Mouse (Mus musculus): ENCODE measurements around the gene Pcdh7.
"Not testable (repeated sequence)": the region's sequence is repeated elsewhere in the genome, so short reads cannot be mapped to it uniquely, and the experiment has no call there.

Gene Pcdh7

DNA sequence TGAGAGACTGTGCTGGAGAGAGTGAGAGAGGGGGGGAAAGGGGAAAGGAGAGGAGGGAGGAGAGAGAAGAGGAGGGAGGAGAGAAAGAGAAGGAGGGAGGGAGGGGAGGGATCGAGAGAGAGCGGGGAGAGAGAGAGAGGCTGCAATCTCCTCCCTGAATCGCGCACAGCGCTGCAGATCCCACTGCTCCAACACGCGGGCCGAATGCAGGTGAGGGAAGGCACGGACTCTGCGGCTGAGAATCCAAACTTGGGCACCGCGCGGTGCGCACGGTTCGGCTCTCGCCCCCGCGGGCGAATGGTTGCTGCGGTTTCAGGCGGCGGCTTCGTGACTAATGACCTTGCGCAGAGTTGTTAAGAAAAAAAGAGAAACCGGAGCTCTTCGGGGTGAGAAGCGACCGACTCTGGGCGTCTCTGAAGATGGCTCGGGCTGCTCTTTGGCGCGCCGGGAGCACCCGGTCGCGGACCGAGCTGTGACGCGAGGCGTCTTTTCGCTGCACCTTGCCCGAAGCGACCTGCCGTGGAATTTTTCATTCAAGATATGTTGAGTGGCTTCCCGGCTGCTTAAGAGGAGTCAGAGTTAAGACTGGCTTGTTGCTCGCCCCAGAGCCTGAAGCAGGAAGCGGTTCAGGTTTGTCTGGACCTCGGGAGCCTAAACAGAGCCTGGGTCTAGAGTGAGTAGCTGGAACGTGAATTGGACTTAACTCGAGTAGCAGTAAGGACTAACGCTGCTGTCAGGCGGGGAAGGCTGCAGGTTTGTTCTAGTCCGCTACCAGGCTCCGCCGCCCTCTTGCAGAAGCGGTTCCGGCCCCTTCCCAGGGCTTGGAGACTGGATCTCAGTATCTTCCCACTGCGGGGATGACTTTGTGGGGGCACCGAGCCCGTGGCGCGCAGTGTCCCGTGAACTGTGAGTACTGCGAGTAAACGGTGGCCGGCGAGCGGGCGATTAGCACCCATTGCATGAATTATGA is at the start of gene Pcdh7:
Gene Pcdh7, plus strand, starts transcription at position 62 of the 970 bp plus-strand sequence.
- DNase-seq = peak; percentile 44 to 47

DNA sequence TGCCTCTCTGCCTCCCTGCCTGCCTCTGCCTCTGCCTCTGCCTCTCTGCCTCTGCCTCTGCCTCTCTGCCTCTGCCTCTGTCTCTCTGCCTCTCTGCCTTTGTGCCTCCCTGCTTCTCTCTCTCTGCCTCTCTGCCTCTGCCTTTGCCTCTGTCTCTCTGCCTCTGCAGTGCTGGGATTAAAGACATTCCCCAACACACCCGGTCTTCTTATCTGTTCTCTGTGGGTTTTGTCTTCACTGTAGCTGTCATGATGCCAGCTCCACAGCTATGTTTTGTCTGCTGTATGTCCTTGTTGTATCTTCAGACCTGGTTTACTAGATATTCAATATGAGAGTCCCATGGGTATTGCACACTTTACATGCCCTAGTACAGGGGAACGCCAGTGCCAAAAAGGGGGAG is 40.8 kb upstream of the Pcdh7 start:
- not testable (repeated sequence) for DNase-seq

DNA sequence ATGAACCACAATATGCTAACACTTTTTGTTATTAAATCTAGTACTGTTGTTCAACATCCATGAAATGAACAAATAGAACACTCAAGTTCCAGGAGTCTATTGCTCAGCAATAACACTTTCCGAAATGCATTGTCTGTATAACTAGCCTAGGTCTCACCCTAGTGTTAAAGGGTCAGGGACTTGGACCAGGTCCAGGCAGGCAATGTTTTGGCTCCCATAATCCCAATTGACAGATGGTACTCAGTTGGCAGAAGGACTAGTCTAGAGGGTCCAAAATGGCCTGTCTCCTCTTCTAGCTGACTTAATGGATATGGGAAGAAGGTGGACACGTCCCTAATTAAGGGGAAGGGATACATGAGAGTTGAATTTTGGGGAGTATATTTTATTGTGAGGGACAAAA is 9.4 kb upstream of the Pcdh7 start:
- peak in 1 of 2 experiments; percentile 5 for DNase-seq

DNA sequence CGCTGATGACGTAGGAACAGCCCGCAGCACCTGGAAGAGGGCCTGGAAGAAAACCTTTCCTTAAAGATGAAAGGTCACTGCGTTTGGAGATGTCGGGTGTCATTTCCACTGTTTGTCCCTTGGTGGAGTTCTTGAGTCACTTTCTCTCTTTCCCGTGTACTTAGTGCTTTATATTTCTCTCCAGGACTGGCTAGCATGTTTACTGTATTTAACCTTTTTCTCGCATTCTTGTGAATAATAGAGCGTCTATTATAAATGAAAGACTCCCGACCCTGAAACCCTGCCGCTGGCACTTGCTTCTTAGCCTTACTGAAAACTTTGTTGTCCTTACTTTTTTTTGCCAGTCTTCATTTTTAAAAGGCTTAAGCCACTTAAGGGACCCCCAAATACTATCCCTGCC is 3.8 kb upstream of the Pcdh7 start:
- peak; percentile 6 to 29 for DNase-seq

DNA sequence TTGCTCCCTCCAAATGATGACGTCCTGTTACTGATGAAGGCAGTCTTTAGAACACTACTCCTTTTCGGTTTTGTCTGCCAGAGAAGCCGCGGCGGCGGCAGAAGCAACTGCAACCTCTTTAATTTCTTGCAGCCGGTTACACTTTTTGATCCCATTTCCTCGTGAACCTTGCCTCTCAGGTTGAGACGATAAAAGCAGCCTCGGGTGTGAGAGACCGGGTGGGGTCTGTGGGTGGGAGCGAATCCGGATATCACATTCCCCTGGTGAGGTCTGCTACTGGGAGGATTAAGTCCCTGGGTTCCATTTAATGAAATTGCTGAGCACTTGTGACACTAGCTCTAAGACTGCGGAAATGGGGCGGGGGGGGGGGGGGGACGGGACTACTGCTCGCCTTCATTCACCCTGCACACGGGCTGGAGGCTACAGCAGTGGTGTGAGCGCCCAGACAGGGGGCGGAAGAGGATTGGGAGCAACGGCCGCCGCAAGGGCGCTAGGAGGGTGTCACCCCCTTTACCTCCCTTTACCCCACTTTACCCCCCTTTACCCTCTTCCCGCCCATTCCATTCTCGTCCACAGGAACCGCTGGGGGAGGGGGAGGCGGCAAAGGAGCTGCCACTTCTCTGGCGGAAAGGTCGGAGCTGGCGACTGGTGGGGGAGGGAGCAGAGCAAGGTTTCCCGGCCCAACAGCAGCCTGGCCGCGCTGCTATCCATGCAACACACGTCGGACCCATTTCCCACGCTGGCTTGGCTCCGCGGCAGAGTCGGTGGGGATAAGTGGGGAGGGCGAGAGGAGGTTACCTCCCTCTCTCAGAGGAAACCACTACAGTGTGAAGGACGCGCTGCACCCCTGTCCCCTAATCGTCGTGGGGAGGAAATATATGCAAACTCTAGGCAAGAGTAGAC is 2.9 kb upstream of the Pcdh7 start:
- DNase-seq = peak; percentile 43 to 45

DNA sequence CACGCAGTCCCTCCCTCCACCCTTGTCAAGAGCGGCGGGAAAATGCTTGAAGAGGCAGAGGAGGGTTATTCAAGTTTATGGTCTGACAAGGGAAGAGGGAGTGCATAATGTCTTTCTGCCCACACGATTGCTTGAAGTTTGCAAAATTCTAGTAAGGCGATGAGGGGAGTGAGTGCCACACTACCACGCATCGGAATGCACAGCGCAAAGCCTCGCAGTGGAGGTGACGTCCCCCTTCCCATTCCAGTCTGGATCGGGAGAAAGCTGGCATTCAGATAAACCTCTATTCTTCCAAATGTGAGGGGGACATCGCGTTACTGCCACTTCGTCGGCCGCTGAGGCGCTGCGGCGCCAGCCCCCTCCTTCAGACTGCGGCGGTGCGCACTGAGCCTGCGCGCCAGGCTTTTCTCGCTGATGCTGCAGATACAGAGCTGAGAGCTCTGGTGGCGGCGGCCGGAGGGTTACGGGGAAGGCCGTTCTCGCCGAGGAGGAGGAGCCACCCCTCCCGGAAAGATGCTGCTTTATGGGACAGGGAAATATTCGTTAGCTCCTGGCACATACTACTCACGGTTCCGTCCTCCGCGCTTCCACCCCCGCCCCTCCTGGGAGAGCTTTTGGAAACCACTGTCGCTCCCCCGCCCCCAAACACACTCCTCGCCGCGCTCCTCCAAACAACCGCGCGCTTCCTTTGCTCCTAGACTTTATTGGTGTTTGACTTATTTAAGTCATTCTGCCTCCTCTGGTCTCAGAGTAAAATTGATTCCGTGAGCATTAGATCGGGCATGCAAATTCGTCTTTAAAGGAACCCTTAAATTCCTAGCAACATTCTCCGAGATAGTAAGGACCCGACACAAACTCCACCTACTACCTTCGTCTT is 2.0 kb upstream of the Pcdh7 start:
- DNase-seq = peak; percentile 73 to 74

DNA sequence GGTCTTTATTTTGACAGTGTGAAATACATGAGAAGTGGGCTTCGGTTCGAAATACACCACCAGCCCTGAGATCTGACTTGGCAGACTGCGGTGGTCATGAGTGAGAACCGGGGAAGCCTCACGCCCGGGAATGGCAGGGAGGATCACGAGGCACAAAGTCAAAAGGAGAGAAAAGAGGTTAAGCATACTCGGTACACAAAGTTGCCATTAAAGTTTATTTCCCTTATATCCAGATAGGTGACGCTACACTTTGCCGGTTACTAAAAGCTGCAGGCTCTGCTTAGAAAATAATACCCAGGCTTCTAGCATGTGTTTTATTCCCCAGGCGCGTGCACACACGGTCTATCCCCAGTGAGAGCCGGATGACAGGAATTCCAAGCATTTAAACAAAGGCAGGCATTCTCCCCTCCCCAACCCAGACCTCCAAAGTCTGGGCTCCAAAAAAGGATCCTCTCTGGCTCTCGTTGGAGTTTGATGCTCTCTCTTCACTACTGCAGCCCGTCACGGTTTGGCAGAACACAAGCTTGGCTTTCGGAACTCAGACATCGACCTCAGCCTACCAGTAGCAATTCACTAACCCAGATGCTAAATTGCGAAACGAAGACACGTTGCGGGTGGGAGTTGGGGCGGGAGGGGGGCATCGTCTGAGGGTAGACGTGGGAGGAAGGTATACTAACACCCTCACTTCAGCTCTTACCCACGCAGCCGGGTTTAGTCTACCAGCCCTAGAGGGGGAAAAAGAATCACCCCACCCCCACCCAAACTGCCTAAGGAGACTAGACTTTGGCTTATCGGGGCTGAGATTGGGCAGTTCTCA is 1.1 kb upstream of the Pcdh7 start:
- peak; percentile 13 to 32 for DNase-seq

DNA sequence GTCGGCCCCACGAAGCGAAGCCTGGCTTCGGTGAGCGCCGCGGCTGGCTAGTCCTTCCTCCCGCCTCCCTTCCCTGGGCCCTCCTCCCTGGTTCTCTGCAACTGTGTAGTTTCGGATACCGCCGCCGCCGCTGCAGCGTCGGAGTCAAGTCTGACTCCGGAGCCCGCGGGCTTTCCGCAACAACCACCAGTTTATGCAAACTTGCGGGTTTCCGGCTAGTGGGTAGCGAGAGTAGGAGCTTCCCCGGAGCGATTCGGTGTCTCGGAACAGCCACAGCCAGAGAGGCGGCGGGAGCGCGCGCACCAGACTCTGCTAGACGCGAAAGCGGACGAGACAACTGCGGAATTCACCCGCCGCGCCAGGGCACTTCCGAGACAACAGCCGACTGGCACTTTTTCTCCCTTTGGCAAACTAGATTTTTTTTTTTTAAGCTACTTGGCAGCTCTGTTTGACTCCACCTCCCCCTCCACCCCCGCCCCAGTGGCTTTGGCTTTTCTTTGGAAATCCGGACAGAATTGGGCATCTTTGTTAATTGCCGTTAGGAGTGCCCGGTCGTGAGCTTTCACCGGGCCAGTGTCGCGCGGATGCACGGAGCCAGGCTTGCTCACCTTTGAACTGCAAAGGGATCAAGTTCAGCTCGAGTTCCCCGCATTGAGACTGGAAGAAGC is 395 bp upstream of the Pcdh7 start:
- peak; percentile 37 to 46 for DNase-seq

DNA sequence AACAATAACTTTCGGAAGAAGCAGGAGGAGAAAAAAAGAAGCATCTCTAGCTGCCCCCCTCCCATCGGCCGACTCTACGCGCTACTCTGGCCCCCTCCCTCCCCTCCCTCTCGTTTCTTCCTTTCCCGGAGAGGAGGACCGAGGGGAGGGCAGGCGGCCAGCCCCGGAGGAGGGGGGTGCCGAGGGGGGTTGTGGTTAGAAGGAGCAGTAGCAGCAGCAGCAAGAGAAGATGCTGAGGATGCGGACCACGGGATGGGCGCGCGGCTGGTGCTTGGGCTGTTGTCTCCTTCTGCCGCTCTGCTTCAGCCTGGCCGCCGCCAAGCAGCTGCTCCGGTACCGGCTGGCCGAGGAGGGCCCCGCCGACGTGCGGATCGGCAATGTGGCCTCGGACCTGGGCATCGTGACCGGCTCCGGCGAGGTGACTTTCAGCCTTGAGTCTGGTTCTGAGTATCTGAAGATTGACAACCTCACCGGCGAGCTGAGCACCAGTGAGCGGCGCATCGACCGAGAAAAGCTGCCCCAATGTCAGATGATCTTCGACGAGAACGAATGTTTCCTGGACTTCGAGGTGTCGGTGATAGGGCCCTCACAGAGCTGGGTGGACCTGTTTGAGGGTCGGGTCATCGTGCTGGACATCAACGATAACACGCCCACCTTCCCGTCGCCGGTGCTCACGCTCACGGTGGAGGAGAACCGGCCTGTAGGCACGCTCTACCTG is 1.3 kb downstream of the Pcdh7 start:
- peak; percentile 38 to 39 for DNase-seq

DNA sequence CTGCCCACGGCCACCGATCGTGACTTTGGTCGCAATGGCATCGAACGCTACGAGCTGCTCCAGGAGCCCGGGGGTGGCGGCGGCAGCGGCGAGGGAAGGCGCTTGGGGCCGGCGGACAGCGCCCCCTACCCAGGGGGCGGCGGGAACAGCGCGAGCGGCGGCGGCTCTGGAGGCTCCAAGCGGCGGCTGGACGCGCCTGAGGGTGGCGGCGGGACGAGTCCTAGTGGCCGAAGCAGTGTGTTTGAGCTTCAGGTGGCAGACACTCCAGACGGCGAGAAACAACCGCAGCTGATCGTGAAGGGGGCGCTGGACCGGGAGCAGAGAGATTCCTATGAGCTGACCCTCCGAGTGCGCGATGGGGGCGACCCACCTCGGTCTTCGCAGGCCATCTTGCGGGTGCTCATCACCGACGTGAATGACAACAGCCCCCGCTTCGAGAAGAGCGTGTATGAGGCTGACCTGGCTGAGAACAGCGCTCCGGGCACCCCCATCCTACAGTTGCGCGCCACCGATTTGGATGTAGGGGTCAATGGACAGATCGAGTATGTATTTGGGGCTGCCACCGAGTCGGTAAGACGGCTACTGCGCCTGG is 1.9 kb downstream of the Pcdh7 start:
- DNase-seq = peak in 1 of 2 experiments; percentile 55

DNA sequence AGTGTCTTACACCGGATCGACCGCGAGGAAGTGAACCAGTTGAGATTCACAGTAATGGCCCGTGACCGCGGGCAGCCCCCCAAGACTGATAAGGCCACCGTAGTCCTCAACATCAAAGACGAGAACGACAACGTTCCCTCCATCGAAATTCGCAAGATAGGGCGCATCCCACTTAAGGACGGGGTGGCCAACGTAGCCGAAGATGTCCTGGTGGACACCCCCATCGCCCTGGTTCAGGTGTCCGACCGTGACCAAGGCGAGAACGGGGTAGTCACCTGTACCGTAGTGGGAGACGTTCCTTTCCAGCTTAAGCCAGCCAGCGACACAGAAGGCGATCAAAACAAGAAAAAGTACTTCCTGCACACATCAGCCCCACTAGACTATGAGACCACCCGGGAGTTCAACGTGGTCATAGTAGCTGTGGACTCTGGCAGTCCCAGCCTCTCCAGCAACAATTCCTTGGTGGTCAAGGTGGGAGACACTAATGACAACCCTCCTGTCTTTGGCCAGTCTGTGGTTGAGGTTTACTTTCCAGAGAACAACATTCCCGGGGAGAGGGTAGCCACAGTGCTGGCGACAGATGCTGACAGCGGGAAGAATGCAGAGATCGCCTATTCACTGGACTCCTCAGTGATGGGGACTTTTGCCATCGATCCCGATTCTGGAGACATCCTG is 2.6 kb downstream of the Pcdh7 start:
- peak in 1 of 2 experiments; percentile 12 for DNase-seq

DNA sequence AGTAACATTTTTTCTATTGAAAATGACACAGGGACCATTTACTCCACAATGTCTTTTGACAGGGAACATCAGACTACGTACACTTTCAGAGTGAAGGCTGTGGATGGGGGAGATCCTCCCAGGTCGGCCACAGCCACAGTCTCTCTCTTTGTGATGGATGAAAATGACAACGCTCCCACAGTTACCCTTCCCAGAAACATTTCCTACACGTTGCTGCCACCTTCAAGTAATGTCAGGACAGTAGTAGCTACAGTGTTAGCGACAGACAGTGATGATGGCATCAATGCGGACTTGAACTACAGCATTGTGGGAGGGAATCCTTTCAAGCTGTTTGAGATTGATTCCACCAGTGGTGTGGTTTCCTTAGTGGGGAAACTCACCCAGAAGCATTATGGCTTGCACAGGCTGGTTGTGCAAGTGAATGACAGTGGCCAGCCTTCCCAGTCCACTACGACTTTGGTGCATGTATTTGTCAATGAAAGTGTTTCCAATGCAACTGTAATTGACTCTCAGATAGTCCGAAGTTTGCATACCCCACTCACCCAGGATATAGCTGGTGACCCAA is 3.5 kb downstream of the Pcdh7 start:
- no peak for DNase-seq

DNA sequence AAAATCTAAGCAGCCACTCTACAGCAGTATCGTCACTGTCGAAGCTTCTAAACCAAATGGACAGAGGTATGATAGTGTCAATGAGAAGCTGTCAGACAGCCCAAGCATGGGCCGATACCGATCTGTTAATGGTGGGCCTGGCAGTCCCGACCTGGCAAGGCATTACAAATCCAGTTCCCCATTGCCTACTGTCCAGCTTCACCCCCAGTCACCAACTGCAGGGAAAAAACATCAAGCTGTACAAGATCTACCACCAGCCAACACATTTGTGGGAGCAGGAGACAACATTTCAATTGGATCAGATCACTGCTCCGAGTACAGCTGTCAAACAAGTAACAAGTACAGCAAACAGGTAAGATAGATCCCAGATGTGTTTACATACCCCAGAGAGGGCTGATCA is 4.2 kb downstream of the Pcdh7 start:
- no peak for DNase-seq

DNA sequence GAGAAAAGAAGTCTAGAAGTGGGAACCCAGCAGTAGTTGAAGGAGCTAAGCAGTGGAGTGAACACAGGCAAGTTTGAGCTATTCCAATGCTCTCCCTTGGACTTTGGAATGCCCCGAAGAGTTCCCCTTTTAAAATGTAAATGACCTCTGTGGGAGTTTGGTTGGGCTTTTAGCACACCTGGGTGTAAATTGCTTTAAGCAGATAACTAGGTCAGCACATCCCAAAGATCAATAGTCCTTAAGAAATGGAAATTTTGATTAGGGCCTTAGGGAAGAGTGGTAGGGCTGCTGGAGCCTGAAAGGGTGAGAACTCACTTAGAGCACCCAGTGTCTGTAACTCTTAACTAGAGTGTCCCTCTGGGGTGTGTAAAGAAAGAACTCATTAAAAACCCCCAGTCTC is 15.7 kb downstream of the Pcdh7 start:
- DNase-seq = no peak

DNA sequence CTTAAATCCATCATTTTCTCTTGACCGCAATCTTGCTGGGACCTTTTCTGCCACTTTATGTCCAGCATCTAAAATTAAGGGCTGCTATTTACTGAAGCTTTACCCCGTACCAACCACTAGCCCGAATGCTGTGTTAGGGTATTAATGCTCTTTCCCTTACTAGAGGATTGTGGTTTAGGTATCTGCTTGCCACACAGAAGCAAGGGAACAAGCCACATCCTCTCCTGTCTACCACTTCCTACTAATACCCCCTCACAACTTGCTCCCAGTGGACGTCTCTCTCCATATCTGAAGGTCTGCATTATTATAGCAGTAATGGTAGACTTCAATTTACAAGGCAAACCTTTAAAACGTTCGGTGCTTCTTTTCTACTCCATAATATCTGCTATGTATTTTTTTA is 18.0 kb downstream of the Pcdh7 start:
- no peak for DNase-seq

DNA sequence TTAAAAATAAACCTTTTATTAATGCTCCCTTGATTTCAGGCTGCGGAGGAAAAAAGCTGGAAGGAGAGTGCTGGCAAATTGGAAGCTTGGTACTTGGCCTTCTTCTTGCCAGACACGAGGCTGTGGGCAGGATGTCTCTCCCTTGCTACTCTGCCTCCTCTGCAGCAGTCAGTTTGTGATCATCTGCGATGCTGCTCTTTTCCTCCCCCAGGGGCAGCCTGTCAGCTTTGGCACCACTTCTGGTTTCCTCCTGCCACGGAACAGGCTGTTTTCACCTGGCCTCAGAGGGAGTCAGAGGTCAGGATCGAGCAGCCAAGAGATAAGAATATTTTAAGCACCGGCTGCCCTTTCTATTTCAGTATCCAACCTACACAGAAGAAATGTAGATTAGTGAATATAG is 25.2 kb downstream of the Pcdh7 start:
- peak; percentile 35 to 47 for DNase-seq

DNA sequence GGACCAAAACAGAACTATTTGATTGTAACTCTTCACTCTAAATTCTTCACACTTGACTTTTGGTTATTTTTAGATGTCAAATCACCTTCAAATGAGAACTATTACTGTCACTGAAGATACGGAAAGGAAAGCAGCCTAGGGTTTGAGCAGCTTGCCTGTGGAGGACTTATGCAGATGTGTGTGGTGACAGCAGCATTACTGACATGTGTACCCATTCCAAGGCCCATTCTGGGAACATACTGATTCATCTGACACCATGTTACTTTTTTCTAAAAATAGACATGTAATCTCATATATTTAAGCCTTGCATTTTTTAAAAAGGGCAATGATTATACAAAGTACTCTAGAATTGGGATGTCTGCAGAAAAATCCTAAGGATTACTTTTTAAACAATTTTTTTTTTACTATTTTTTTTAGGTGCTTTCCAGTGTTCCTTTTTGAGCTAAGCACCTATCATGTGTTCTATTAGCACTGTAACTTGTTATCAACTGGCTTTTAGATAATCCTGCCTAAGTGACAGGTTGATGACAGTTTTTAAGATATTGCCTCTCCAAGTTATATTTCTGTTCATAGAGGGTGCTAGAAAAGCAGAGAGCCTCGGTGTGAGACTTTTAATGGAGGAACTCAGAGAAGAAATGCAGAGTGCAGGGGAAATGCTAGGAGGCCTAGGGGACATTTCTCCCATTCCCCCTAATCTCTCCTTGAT is 26.3 kb downstream of the Pcdh7 start:
- DNase-seq = no peak

DNA sequence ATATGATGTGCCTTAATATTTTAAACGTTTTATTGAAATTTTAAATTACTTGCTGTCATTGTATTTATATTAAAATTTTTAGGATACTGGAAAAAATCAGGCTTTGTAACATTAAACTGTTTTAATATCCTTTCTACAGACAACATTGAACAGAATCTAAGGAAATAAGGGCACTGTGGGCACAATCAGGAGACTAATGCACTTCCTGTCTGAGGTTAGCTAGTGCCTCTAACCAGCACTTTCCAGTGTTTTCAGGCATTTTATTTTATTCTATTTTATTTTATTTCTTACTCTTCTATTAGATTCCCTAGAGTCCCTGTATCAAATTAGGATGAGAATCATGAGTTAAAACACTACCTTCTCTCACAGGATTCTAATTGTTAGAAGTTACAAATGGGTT is 28.1 kb downstream of the Pcdh7 start:
- no peak for DNase-seq

Measured in cerebellum, postnatal 36 days (tissue).